ENCODE assay signal across 9 mouse cellular contexts in genomic region chr11:82434832-82435182, GRCm38 (mm10). TPM values are rescaled to one million over a fixed set of nuclear protein-coding genes. Genes with fewer than 3 reads are reported as not detected.
A peak's percentile ranks its signal among the peaks of the same experiment; 100 is the strongest.
DNase-seq lines count a peak whose midpoint lies in the region; ATAC-seq and TF ChIP-seq lines count a peak whose summit lies in the region.
"Had no signal": no experiment of that assay in that cellular context is flagged by ENCODE, and none has a peak within 500 bp of the region (broad histone marks: within the 10 kb centered on the region; RNA-seq: fewer than 3 reads in every experiment).

No protein-coding gene starts in this region.

- H3K27ac ChIP-seq in lung, embryonic 16.5 days (ENCODE audit: low read length) = no peak overlapping the region
- H3K27ac ChIP-seq in forebrain, embryonic 10.5 days = no peak overlapping the region
- no peak overlapping the region for H3K27ac ChIP-seq in intestine, postnatal 0 days (ENCODE audit: low read depth, low read length)
- H3K27ac ChIP-seq in olfactory bulb, adult 2 months (ENCODE audit: insufficient read depth, low read depth, low read length) = no peak overlapping the region

- peak overlapping the region; percentile 41 for H3K4me2 ChIP-seq in lung, embryonic 16.5 days (ENCODE audit: low read depth, low read length)
- peak overlapping the region; percentile 49 for H3K4me2 ChIP-seq in intestine, postnatal 0 days (replicated peaks; ENCODE audit: low read depth)

- WGBS in lung, embryonic 16.5 days = under 1% methylated on average over 30 of the region's 36 CpGs
- 4% methylated on average over 36 of the region's 36 CpGs for WGBS in lung, adult 2 months
- WGBS in forebrain, embryonic 10.5 days = 3% methylated on average over 36 of the region's 36 CpGs
- WGBS in intestine, postnatal 0 days = 2% methylated on average over 34 of the region's 36 CpGs
- WGBS in olfactory bulb, adult 2 months = 7% methylated on average over 36 of the region's 36 CpGs

- no peaks in the 10 kb centered on the region for H3K4me1 ChIP-seq in lung, embryonic 16.5 days (replicated peaks; ENCODE audit: control insufficient read depth, insufficient read depth, low read length)
- no peaks in the 10 kb centered on the region for H3K4me1 ChIP-seq in lung, adult 2 months (ENCODE audit: control insufficient read depth, insufficient read depth, low read length)
- peaks cover 12% of the 10 kb centered on the region for H3K4me1 ChIP-seq in forebrain, embryonic 10.5 days
- H3K4me1 ChIP-seq in intestine, postnatal 0 days (replicated peaks; ENCODE audit: control insufficient read depth, insufficient read depth, low read length) = no peaks in the 10 kb centered on the region
- peaks cover 10% of the 10 kb centered on the region; the same call in 1 of the 2 replicates for H3K4me1 ChIP-seq in olfactory bulb, adult 2 months (ENCODE audit: control insufficient read depth, insufficient read depth, low read length)

- no peak for TF ChIP-seq POLR2A in lung, adult 2 months (IDR thresholded peaks at IDR 0.05; ENCODE audit: borderline replicate concordance, extremely low read depth, low read depth, low read length)
- TF ChIP-seq POLR2A in olfactory bulb, adult 2 months (IDR thresholded peaks at IDR 0.05; ENCODE audit: insufficient read depth, low read depth, low read length) = no peak

- no peak for ATAC-seq in lung, embryonic 16.5 days (ENCODE audit: low read depth)
- no peak for ATAC-seq in intestine, postnatal 0 days

- no peak overlapping the region for H3K9ac ChIP-seq in lung, embryonic 16.5 days (ENCODE audit: low read length)
- H3K9ac ChIP-seq in intestine, postnatal 0 days (ENCODE audit: low read depth, low read length) = no peak overlapping the region

- DNase-seq in lung, adult 2 months = no peak
- no peak for DNase-seq in forebrain, embryonic 10.5 days (ENCODE audit: extremely low spot score, low spot score)
- DNase-seq in layer of hippocampus, adult 11-12 months (ENCODE audit: low spot score) = no peak
- no peak for DNase-seq in urinary bladder, adult 2 months (ENCODE audit: low spot score)
- DNase-seq: adrenal gland, adult 8-10 months; lung, adult 18-20 months had no signal

- H3K27me3 ChIP-seq in lung, embryonic 16.5 days (ENCODE audit: control insufficient read depth, insufficient read depth, low read depth, low read length) = peaks cover 44% of the 10 kb centered on the region
- H3K27me3 ChIP-seq in forebrain, embryonic 10.5 days (ENCODE audit: poor library complexity, severe bottlenecking) = peaks cover 92% of the 10 kb centered on the region
- peaks cover 42% of the 10 kb centered on the region for H3K27me3 ChIP-seq in intestine, postnatal 0 days (replicated peaks; ENCODE audit: control insufficient read depth, insufficient read depth, low read length)

- peak overlapping the region; percentile 31 for H3K4me3 ChIP-seq in lung, embryonic 16.5 days (ENCODE audit: low read length)
- H3K4me3 ChIP-seq in lung, adult 2 months (replicated peaks; ENCODE audit: extremely low read depth, low read depth, low read length) = no peak overlapping the region
- H3K4me3 ChIP-seq in forebrain, embryonic 10.5 days = peak overlapping the region; percentile 57
- H3K4me3 ChIP-seq in intestine, postnatal 0 days (ENCODE audit: low read depth, low read length) = peak overlapping the region; percentile 20; the same call in 1 of the 2 replicates
- H3K4me3 ChIP-seq in olfactory bulb, adult 2 months (ENCODE audit: insufficient read depth, low read depth, low read length) = peak overlapping the region; percentile 40

- no peak for TF ChIP-seq CTCF in lung, adult 2 months (IDR thresholded peaks at IDR 0.05; ENCODE audit: insufficient read depth, low read length)
- no peak for TF ChIP-seq CTCF in intestine, postnatal 0 days (IDR thresholded peaks at IDR 0.05; ENCODE audit: low read depth)
- TF ChIP-seq CTCF in olfactory bulb, adult 2 months (IDR thresholded peaks at IDR 0.05; ENCODE audit: insufficient read depth, low read depth, low read length) = no peak

- H3K36me3 ChIP-seq in lung, embryonic 16.5 days (ENCODE audit: control insufficient read depth, insufficient read depth, low read length) = no peaks in the 10 kb centered on the region
- no peaks in the 10 kb centered on the region for H3K36me3 ChIP-seq in forebrain, embryonic 10.5 days (replicated peaks)
- H3K36me3 ChIP-seq in intestine, postnatal 0 days (ENCODE audit: control insufficient read depth, insufficient read depth) = no peaks in the 10 kb centered on the region

- no peaks in the 10 kb centered on the region for H3K9me3 ChIP-seq in lung, embryonic 16.5 days (ENCODE audit: control insufficient read depth, low read length)
- H3K9me3 ChIP-seq in forebrain, embryonic 10.5 days = no peaks in the 10 kb centered on the region
- no peaks in the 10 kb centered on the region for H3K9me3 ChIP-seq in intestine, postnatal 0 days (ENCODE audit: control insufficient read depth)

RNA-seq across cellular contexts. Expression of gene Tmem132e, which starts 46.1 kb away (rescaled TPM):
- polyA plus RNA-seq in lung, embryonic 16.5 days (2015; fragmentation: Nextera tagmentation; extraction: Ambion mirVana) = 0.04 TPM in 1 of 2 replicates, not detected in the other
- 0.22 TPM in 1 of 2 replicates, not detected in the other for polyA plus RNA-seq in lung, adult 2 months (2012; rRNA removed)
- polyA plus RNA-seq in forebrain, embryonic 10.5 days (2016; fragmentation: Nextera tagmentation; extraction: Ambion mirVana) = 0.31 and 0.32 TPM in 2 replicates
- 0.34 TPM in 2 replicates for polyA plus RNA-seq in intestine, postnatal 0 days (2015; fragmentation: Nextera tagmentation; extraction: Ambion mirVana)
- polyA plus RNA-seq in olfactory bulb, adult 2 months (2012; ENCODE audit: insufficient read depth, insufficient read length, low replicate concordance, missing spikeins) = not detected in 2 replicates
- 1.8 TPM in 2 replicates for polyA plus RNA-seq in urinary bladder, adult 2 months (2012; rRNA removed)
